Mouse (Mus musculus) kidney, embryonic 14.5 days (tissue): ENCODE results near the gene Cnr2. TPM values are rescaled to one million over a fixed set of nuclear protein-coding genes. Genes with fewer than 3 reads are reported as not detected.
"Not testable (repeated sequence)": the region's sequence is repeated elsewhere in the genome, so short reads cannot be mapped to it uniquely, and the experiment has no call there.

ENCODE experiments used
- ATAC-seq: fragments of 200-750 bp; cut with Nextera tagmentation; 2 replicates; pipeline ENCODE4 v1.8.0; 2017; ENCODE audit warnings: moderate number of reproducible peaks, mild to moderate bottlenecking, moderate TSS enrichment, moderate library complexity; ENCODE audit not compliant: low FRiP score, low TSS enrichment
- H3K27ac ChIP-seq: fragments of 300-500 bp; sonication (generic); 2 replicates; pipeline ENCODE4 v1.5.1; 2014; ENCODE audit warnings: low read depth, mild to moderate bottlenecking, low read length, moderate library complexity, mixed read lengths
- H3K27me3 ChIP-seq: fragments of 300-500 bp; sonication (generic); 2 replicates; pipeline ENCODE4 v1.6.1; 2014; ENCODE audit warnings: mild to moderate bottlenecking, low read length; ENCODE audit not compliant: control insufficient read depth, insufficient read depth
- H3K36me3 ChIP-seq: fragments of 300-500 bp; sonication (generic); 2 replicates; pipeline ENCODE4 v1.6.1; 2014; ENCODE audit warnings: low read length, mixed read lengths; ENCODE audit not compliant: control insufficient read depth, insufficient read depth
- H3K4me1 ChIP-seq: fragments of 300-500 bp; sonication (generic); 2 replicates; pipeline ENCODE4 v1.6.1; 2014; ENCODE audit warnings: low read length, mixed read lengths; ENCODE audit not compliant: control insufficient read depth, insufficient read depth
- H3K4me2 ChIP-seq: fragments of 300-500 bp; sonication (generic); replicated peaks from 2 replicates; pipeline ENCODE4 v1.6.1; 2014; ENCODE audit warnings: low read depth, mild to moderate bottlenecking, low read length
- H3K4me3 ChIP-seq: fragments of 300-500 bp; sonication (generic); 2 replicates; pipeline ENCODE4 v1.5.1; 2014; ENCODE audit warnings: mild to moderate bottlenecking, low read length
- H3K9ac ChIP-seq: fragments of 300-500 bp; sonication (generic); 2 replicates; pipeline ENCODE4 v1.6.1; 2014; ENCODE audit warnings: low read depth, mild to moderate bottlenecking, low read length, moderate library complexity
- H3K9me3 ChIP-seq: fragments of 300-500 bp; sonication (generic); 2 replicates; pipeline ENCODE4 v1.6.1; 2016; ENCODE audit warnings: low read length; ENCODE audit not compliant: control insufficient read depth
- WGBS: fragments of 180-500 bp; shearing (Covaris S2); extraction: QIAGEN DNeasy Blood & Tissue Kit; methylation state at CpG from one replicate; pipeline ENCODE4 v1.1.7; 2014; 5-methylcytosine and 5-hydroxymethylcytosine counted together
- polyA plus RNA-seq: library from polyadenylated mRNA; unstranded; fragments of >200 nt; fragmentation: Nextera tagmentation; extraction: Ambion mirVana; gene quantifications from 2 replicates; pipeline ENCODE4 v1.2.1, GENCODE M21; 2014

The Cnr2 gene
- polyA plus RNA-seq, 1 experiment from 2014 or later, result 0.45 TPM

- H3K9me3 ChIP-seq, result no peaks in the 10 kb centered on the region
- 67% methylated on average over 5 of the region's 5 CpGs for WGBS
- H3K9ac ChIP-seq, result no peak overlapping the region
- H3K4me1 ChIP-seq, result no peaks in the 10 kb centered on the region
- H3K4me3 ChIP-seq, result no peak overlapping the region
- H3K4me2 ChIP-seq, result no peak overlapping the region
- H3K27ac ChIP-seq, result no peak overlapping the region
- no peak for ATAC-seq
- no peaks in the 10 kb centered on the region for H3K27me3 ChIP-seq
- H3K36me3 ChIP-seq, result peaks cover 9% of the 10 kb centered on the region; the same call in 1 of the 2 replicates
These were observed 36.6 kb downstream of the Cnr2 start for GRCm38 (mm10) chr4:135931832-135932231.

GRCm38 (mm10) chr4:135934708-135935500 is 39.7 kb downstream of the Cnr2 start:
- H3K4me2 ChIP-seq, result no peak overlapping the region
- no peak overlapping the region for H3K4me3 ChIP-seq
- 67% methylated on average over 12 of the region's 12 CpGs for WGBS
- H3K27me3 ChIP-seq, result no peaks in the 10 kb centered on the region
- H3K36me3 ChIP-seq, result peaks cover 16% of the 10 kb centered on the region
- no peak overlapping the region for H3K27ac ChIP-seq
- H3K9me3 ChIP-seq, result no peaks in the 10 kb centered on the region
- H3K4me1 ChIP-seq, result no peaks in the 10 kb centered on the region
- H3K9ac ChIP-seq, result no peak overlapping the region
- ATAC-seq, result no peak

GRCm38 (mm10) chr4:135935502-135935901 is 40.3 kb downstream of the Cnr2 start:
- Histone ChIP-seq H3K36me3 (peaks cover 16% of the 10 kb centered on the region), H3K4me3 (no peak overlapping the region)
- no peak for ATAC-seq

GRCm38 (mm10) chr4:135938858-135939257 is 43.7 kb downstream of the Cnr2 start:
- no peaks in the 10 kb centered on the region for H3K27me3 ChIP-seq
- peaks cover 11% of the 10 kb centered on the region for H3K36me3 ChIP-seq
- no peak overlapping the region for H3K4me2 ChIP-seq
- no peak overlapping the region for H3K27ac ChIP-seq
- H3K9me3 ChIP-seq, result no peaks in the 10 kb centered on the region
- H3K9ac ChIP-seq, result no peak overlapping the region
- ATAC-seq, result no peak
- 68% methylated on average over 7 of the region's 7 CpGs for WGBS
- no peaks in the 10 kb centered on the region for H3K4me1 ChIP-seq
- H3K4me3 ChIP-seq, result no peak overlapping the region

More at GRCm38 (mm10) chr4:135935502-135935901, 40.3 kb downstream of the Cnr2 start:
- Histone ChIP-seq H3K27ac (no peak overlapping the region), H3K9me3 (no peaks in the 10 kb centered on the region), H3K4me2 (no peak overlapping the region), H3K27me3 (no peaks in the 10 kb centered on the region), H3K9ac (no peak overlapping the region), H3K4me1 (no peaks in the 10 kb centered on the region)
- 74% methylated on average over 5 of the region's 5 CpGs for WGBS

GRCm38 (mm10) chr4:135941026-135941425 is 45.8 kb downstream of the Cnr2 start:
- ATAC-seq, H3K27me3 ChIP-seq, H3K36me3 ChIP-seq, H3K4me3 ChIP-seq, H3K9me3 ChIP-seq, H3K4me2 ChIP-seq, H3K4me1 ChIP-seq, H3K27ac ChIP-seq, H3K9ac ChIP-seq: not testable (repeated sequence)
- 88% methylated on average over 8 of the region's 8 CpGs for WGBS

GRCm38 (mm10) chr4:135942193-135942592 is 47.0 kb downstream of the Cnr2 start:
- H3K9me3 ChIP-seq, result no peaks in the 10 kb centered on the region
- no peaks in the 10 kb centered on the region for H3K27me3 ChIP-seq
- no peak overlapping the region for H3K4me2 ChIP-seq
- 87% methylated on average over 6 of the region's 6 CpGs for WGBS
- H3K36me3 ChIP-seq, result peaks cover 7% of the 10 kb centered on the region
- no peak overlapping the region for H3K9ac ChIP-seq
- H3K27ac ChIP-seq, result no peak overlapping the region
- H3K4me3 ChIP-seq, result no peak overlapping the region
- no peak for ATAC-seq
- peaks cover 3% of the 10 kb centered on the region; the same call in 1 of the 2 replicates for H3K4me1 ChIP-seq

- Histone ChIP-seq H3K9ac (no peak overlapping the region), H3K27me3 (no peaks in the 10 kb centered on the region)
- WGBS, result 60% methylated on average over 4 of the region's 4 CpGs
These were observed 48.2 kb downstream of the Cnr2 start for GRCm38 (mm10) chr4:135943389-135943788.

GRCm38 (mm10) chr4:135945706-135946105 is 50.5 kb downstream of the Cnr2 start:
- Histone ChIP-seq H3K4me2 (peak overlapping the region; percentile 87), H3K9me3 (no peaks in the 10 kb centered on the region), H3K4me3 (peak overlapping the region; percentile 86), H3K27me3 (no peaks in the 10 kb centered on the region), H3K27ac (peak overlapping the region; percentile 59; the same call in 1 of the 2 replicates), H3K4me1 (peaks cover 13% of the 10 kb centered on the region; the same call in 1 of the 2 replicates), H3K9ac (peak overlapping the region; percentile 20; the same call in 1 of the 2 replicates), H3K36me3 (no peaks in the 10 kb centered on the region)
- ATAC-seq, result 0 out of 2 replicates have a peak, but pooled peaks have one; percentile 16
- WGBS, result 79% methylated on average over 10 of the region's 10 CpGs

More at GRCm38 (mm10) chr4:135943389-135943788, 48.2 kb downstream of the Cnr2 start:
- H3K4me2 ChIP-seq, result no peak overlapping the region
- H3K4me1 ChIP-seq, result peaks cover 3% of the 10 kb centered on the region; the same call in 1 of the 2 replicates
- peaks cover 7% of the 10 kb centered on the region for H3K36me3 ChIP-seq
- ATAC-seq, result no peak
- no peak overlapping the region for H3K27ac ChIP-seq
- no peak overlapping the region for H3K4me3 ChIP-seq
- H3K9me3 ChIP-seq, result no peaks in the 10 kb centered on the region

GRCm38 (mm10) chr4:135946278-135946658 is 51.1 kb downstream of the Cnr2 start, which contains the start of gene Hmgcl:
Hmgcl (plus strand) TSS chr4:135946448.
- peak; percentile 92 for ATAC-seq
- H3K4me3 ChIP-seq, result peak within 1 kb of the TSS; percentile 86

More at GRCm38 (mm10) chr4:135946278-135946658, 51.1 kb downstream of the Cnr2 start, which contains the start of gene Hmgcl:
- peak within 1 kb of the TSS; percentile 65 for H3K27ac ChIP-seq
- H3K27me3 ChIP-seq, result no peaks in the 10 kb centered on the region
- H3K4me2 ChIP-seq, result peak within 1 kb of the TSS; percentile 87
- peaks cover 13% of the 10 kb centered on the region; the same call in 1 of the 2 replicates for H3K4me1 ChIP-seq
- peak within 1 kb of the TSS; percentile 74 for H3K9ac ChIP-seq
- no peaks in the 10 kb centered on the region for H3K36me3 ChIP-seq
- WGBS, result under 1% methylated on average over 23 of the region's 23 CpGs
- H3K9me3 ChIP-seq, result no peaks in the 10 kb centered on the region
